Mouse (Mus musculus) spleen, adult 2 months (tissue): Measurements from ENCODE around the gene Apc2.

Source experiments
- CTCF ChIP-seq: fragments of 200-500 bp; IDR thresholded peaks from 2 replicates; pipeline ENCODE4 v1.5.1; 2011; ENCODE audit warnings: mild to moderate bottlenecking, inconsistent platforms; ENCODE audit not compliant: insufficient read depth, insufficient read length, insufficient replicate concordance; ENCODE audit errors: extremely low read depth
- POLR2A ChIP-seq: fragments of 200-500 bp; IDR thresholded peaks from 2 replicates; pipeline ENCODE4 v1.6.1; 2011; ENCODE audit warnings: low read depth, low read length, inconsistent platforms

- TF ChIP-seq CTCF (no peak), POLR2A (no peak)
These were observed 8.7 kb downstream of the Apc2 start for GRCm38 (mm10) chr10:80304458-80304857.
